Mouse (Mus musculus) megakaryocyte, embryonic 14.5 days (primary cell): ENCODE measurements around the gene Cbwd1. TPM values are rescaled to one million over a fixed set of nuclear protein-coding genes. Genes with fewer than 3 reads are reported as not detected.
A peak's percentile ranks its signal among the peaks of the same experiment; 100 is the strongest.

Source experiments
- H3K27me3 ChIP-seq: replicated peaks from 2 replicates; pipeline ENCODE3; 2012; ENCODE audit warnings: inconsistent platforms
- H3K36me3 ChIP-seq: replicated peaks from 2 replicates; pipeline ENCODE3; 2012; ENCODE audit warnings: low read length, inconsistent platforms, mixed read lengths
- H3K4me1 ChIP-seq: 2 replicates; pipeline ENCODE4 v1.6.1; 2012; ENCODE audit warnings: inconsistent platforms
- H3K4me3 ChIP-seq: replicated peaks from 2 replicates; pipeline ENCODE3; 2012; ENCODE audit warnings: moderate library complexity, mild to moderate bottlenecking, inconsistent platforms
- H3K9me3 ChIP-seq: 2 replicates; pipeline ENCODE4 v1.6.1; 2012; ENCODE audit warnings: inconsistent platforms
- FLI1 ChIP-seq: IDR thresholded peaks from 2 replicates; pipeline ENCODE4 v1.6.1; 2012; ENCODE audit warnings: low read length, inconsistent platforms, mixed read lengths
- GATA1 ChIP-seq: IDR thresholded peaks from 3 replicates; pipeline ENCODE4 v1.6.1; 2012; ENCODE audit warnings: mixed read lengths, low read length, inconsistent platforms, borderline replicate concordance
- polyA plus RNA-seq: library from polyadenylated mRNA; stranded (reverse); fragments of >175 nt; gene quantifications from 2 replicates; pipeline ENCODE4 v1.2.3, GENCODE M21; 2012; ENCODE audit warnings: low replicate concordance; ENCODE audit not compliant: insufficient read depth

Gene Cbwd1
- polyA plus RNA-seq, 1 experiment: 0.56 TPM

- H3K4me3 ChIP-seq: no peak overlapping the region
- H3K27me3 ChIP-seq: peaks cover 36% of the 10 kb centered on the region
- no peaks in the 10 kb centered on the region for H3K36me3 ChIP-seq
- TF ChIP-seq GATA1 (no peak), FLI1 (no peak)
- peaks cover 5% of the 10 kb centered on the region for H3K4me1 ChIP-seq
- peaks cover 9% of the 10 kb centered on the region for H3K9me3 ChIP-seq
These were observed 87.5 kb downstream of the Cbwd1 start for GRCm38 (mm10) chr19:24873873-24874272.

- no peaks in the 10 kb centered on the region for H3K36me3 ChIP-seq
- H3K4me3 ChIP-seq: peak overlapping the region; percentile 82
- H3K27me3 ChIP-seq: peaks cover 47% of the 10 kb centered on the region
- peaks cover 5% of the 10 kb centered on the region for H3K4me1 ChIP-seq
- H3K9me3 ChIP-seq: no peaks in the 10 kb centered on the region
- TF ChIP-seq GATA1: no peak
- TF ChIP-seq FLI1: no peak
These were observed 90.3 kb downstream of the Cbwd1 start for GRCm38 (mm10) chr19:24871037-24871635.

Other genes with a start within 250 kb of the Cbwd1 start
- gene Pgm5, start 99.8 kb downstream of the Cbwd1 start, polyA plus RNA-seq: not detected in 2 replicates
- 0.23 TPM in 1 of 2 replicates, not detected in the other for gene Gm10053, start 85.9 kb downstream of the Cbwd1 start, polyA plus RNA-seq
- not detected in 2 replicates for gene Foxd4, start 60.4 kb downstream of the Cbwd1 start, polyA plus RNA-seq
- 7.9 and 18.0 TPM in 2 replicates for gene Dock8, start 37.9 kb upstream of the Cbwd1 start, polyA plus RNA-seq